Mouse (Mus musculus): Measurements from ENCODE around the gene Arhgdib. TPM values are rescaled to one million over a fixed set of nuclear protein-coding genes. Genes with fewer than 3 reads are reported as not detected.

Gene Arhgdib
- total and polyA plus RNA-seq, 2 experiments from 2014 or later: 8.3 to 16.1 TPM

GRCm38 (mm10) chr6:136898222-136898621 lies 43.5 kb downstream of the Arhgdib start:
- Histone ChIP-seq H3K4me1 (ENCODE audit: insufficient read depth, low read length) (no peaks in the 10 kb centered on the region), H3K27me3 (ENCODE audit: insufficient read depth, low read length) (no peaks in the 10 kb centered on the region), H3K4me2 (ENCODE audit: low read depth, low read length, poor library complexity, severe bottlenecking) (no peak overlapping the region), H3K4me3 (ENCODE audit: low read depth, low read length) (no peak overlapping the region), H3K9me3 (ENCODE audit: low read length) (no peaks in the 10 kb centered on the region), H3K27ac (ENCODE audit: low read depth, low read length) (no peak overlapping the region), H3K9ac (replicated peaks; ENCODE audit: low read length, poor library complexity, severe bottlenecking) (no peak overlapping the region), H3K36me3 (ENCODE audit: insufficient read depth, low read length) (no peaks in the 10 kb centered on the region)
- ATAC-seq (ENCODE audit: low FRiP score): no peak
- no peak for TF ChIP-seq CTCF (IDR thresholded peaks at IDR 0.05)
- WGBS: 73% methylated on average over 4 of the region's 4 CpGs
- DNase-seq (ENCODE audit: low spot score): no peak

- H3K4me3 ChIP-seq (ENCODE audit: low read depth, low read length): no peak overlapping the region
- no peak overlapping the region for H3K27ac ChIP-seq (ENCODE audit: low read depth, low read length)
- H3K9ac ChIP-seq (replicated peaks; ENCODE audit: low read length, poor library complexity, severe bottlenecking): no peak overlapping the region
- no peaks in the 10 kb centered on the region for H3K36me3 ChIP-seq (ENCODE audit: insufficient read depth, low read length)
- 83% methylated on average over 4 of the region's 4 CpGs for WGBS
- TF ChIP-seq CTCF (IDR thresholded peaks at IDR 0.05): no peak
- no peaks in the 10 kb centered on the region for H3K27me3 ChIP-seq (ENCODE audit: insufficient read depth, low read length)
- ATAC-seq (ENCODE audit: low FRiP score): no peak
- DNase-seq (ENCODE audit: low spot score): no peak
- no peaks in the 10 kb centered on the region for H3K9me3 ChIP-seq (ENCODE audit: low read length)
- H3K4me1 ChIP-seq (ENCODE audit: insufficient read depth, low read length): no peaks in the 10 kb centered on the region
- H3K4me2 ChIP-seq (ENCODE audit: low read depth, low read length, poor library complexity, severe bottlenecking): no peak overlapping the region
Measured at GRCm38 (mm10) chr6:136897789-136898188, 43.9 kb downstream of the Arhgdib start.

DNA sequence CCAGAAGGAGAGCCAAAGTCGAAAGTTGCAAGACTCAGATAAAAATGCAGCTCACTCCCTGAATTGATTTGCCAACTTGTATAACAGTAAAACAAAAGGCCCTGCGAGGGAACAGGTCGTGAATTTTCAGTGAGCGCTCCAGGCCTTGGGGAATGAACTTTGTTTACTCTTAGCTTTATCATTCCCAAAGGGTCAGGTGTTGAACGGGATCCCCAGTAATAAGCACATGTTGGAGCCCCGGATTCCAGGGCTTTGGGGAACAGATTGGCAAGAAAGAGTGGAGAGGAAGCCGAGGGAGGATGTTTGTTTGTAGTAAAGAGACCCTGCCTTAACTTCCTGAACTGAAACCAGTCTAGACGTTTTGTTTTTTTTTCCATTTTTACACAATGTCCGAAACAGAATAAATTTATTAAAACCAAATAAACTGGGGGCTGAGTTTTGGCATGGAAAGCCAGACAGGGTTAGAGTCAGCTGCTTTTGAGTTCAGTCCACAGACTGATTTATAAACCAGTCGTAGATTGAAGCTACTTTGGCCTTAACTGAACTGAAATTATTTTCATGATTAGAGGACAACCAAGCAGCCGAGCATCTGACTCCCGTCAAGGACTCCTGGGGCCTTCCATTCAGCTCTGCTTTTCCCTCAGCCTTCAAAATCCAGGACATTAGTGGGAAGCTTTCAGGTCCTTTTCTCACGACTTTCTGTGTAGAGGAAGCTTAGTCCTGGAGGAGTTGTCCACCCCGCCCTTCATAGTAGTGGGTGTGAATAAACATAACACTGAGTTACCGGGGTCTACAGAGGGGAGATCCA lies 47.0 kb downstream of the Arhgdib start:
- H3K4me2 ChIP-seq (ENCODE audit: low read depth, low read length, poor library complexity, severe bottlenecking): no peak overlapping the region
- H3K4me3 ChIP-seq (ENCODE audit: low read depth, low read length): no peak overlapping the region
- H3K27ac ChIP-seq (ENCODE audit: low read depth, low read length): no peak overlapping the region
- no peak for ATAC-seq (ENCODE audit: low FRiP score)
- TF ChIP-seq CTCF (IDR thresholded peaks at IDR 0.05): no peak
- no peaks in the 10 kb centered on the region for H3K27me3 ChIP-seq (ENCODE audit: insufficient read depth, low read length)
- no peaks in the 10 kb centered on the region for H3K4me1 ChIP-seq (ENCODE audit: insufficient read depth, low read length)
- no peak for DNase-seq (ENCODE audit: low spot score)
- no peaks in the 10 kb centered on the region for H3K9me3 ChIP-seq (ENCODE audit: low read length)
- 62% methylated on average over 15 of the region's 15 CpGs for WGBS
- no peak overlapping the region for H3K9ac ChIP-seq (replicated peaks; ENCODE audit: low read length, poor library complexity, severe bottlenecking)
- no peaks in the 10 kb centered on the region for H3K36me3 ChIP-seq (ENCODE audit: insufficient read depth, low read length)

DNA sequence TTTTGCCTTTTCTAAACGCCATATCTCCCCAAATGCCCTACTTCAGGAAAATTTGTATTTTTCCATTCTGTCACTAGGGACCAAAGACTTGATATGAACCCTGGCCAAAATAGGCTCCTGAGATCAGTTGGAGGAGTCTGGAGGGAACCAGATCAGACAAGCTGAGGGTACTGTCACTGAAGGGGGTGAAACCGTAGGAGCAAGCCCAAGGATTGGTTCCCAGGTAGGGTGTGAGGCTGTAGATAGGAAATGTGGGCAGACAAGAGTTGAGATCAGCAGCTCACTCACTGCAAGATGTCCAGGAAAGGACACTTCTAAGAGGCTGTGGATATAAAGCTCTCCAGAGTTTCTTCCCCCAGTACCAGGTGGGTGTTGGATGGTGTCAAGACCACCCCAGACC lies 49.7 kb downstream of the Arhgdib start:
- no peak for ATAC-seq (ENCODE audit: low FRiP score)
- Histone ChIP-seq H3K36me3 (ENCODE audit: insufficient read depth, low read length) (no peaks in the 10 kb centered on the region), H3K9me3 (ENCODE audit: low read length) (no peaks in the 10 kb centered on the region), H3K9ac (replicated peaks; ENCODE audit: low read length, poor library complexity, severe bottlenecking) (no peak overlapping the region), H3K27ac (ENCODE audit: low read depth, low read length) (no peak overlapping the region), H3K4me3 (ENCODE audit: low read depth, low read length) (no peak overlapping the region), H3K4me1 (ENCODE audit: insufficient read depth, low read length) (no peaks in the 10 kb centered on the region), H3K27me3 (ENCODE audit: insufficient read depth, low read length) (no peaks in the 10 kb centered on the region), H3K4me2 (ENCODE audit: low read depth, low read length, poor library complexity, severe bottlenecking) (no peak overlapping the region)
- 88% methylated on average over 2 of the region's 2 CpGs for WGBS
- no peak for DNase-seq (ENCODE audit: low spot score)
- no peak for TF ChIP-seq CTCF (IDR thresholded peaks at IDR 0.05)

DNA sequence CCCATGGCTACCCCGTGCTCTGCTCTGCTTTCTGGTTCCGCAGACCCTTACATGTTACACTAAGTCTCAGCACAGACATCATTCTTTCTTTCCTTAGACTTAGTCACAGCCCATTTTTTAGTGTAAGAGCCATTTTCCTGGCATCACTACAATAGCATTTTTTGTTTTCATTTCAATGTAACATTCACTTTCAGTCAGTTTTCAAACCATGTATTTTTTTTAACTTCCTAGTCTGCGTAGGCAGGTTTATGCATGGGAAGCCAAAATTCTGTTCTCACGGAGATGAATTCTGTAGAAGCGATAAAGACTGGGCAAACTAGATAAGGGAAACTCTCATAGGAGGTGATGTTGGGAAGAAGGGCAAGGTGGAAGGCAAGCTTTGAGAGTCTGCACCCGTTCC lies 52.1 kb downstream of the Arhgdib start:
- no peak for DNase-seq (ENCODE audit: low spot score)
- Histone ChIP-seq H3K9me3 (ENCODE audit: low read length) (no peaks in the 10 kb centered on the region), H3K27ac (ENCODE audit: low read depth, low read length) (no peak overlapping the region), H3K4me2 (ENCODE audit: low read depth, low read length, poor library complexity, severe bottlenecking) (no peak overlapping the region), H3K36me3 (ENCODE audit: insufficient read depth, low read length) (no peaks in the 10 kb centered on the region), H3K4me3 (ENCODE audit: low read depth, low read length) (no peak overlapping the region), H3K27me3 (ENCODE audit: insufficient read depth, low read length) (no peaks in the 10 kb centered on the region), H3K9ac (replicated peaks; ENCODE audit: low read length, poor library complexity, severe bottlenecking) (no peak overlapping the region), H3K4me1 (ENCODE audit: insufficient read depth, low read length) (no peaks in the 10 kb centered on the region)
- 95% methylated on average over 6 of the region's 6 CpGs for WGBS
- no peak for TF ChIP-seq CTCF (IDR thresholded peaks at IDR 0.05)
- ATAC-seq (ENCODE audit: low FRiP score): no peak

GRCm38 (mm10) chr6:136889067-136889466 lies 52.6 kb downstream of the Arhgdib start:
- no peak overlapping the region for H3K4me3 ChIP-seq (ENCODE audit: low read depth, low read length)
- no peak overlapping the region for H3K27ac ChIP-seq (ENCODE audit: low read depth, low read length)
- ATAC-seq (ENCODE audit: low FRiP score) (no peak), DNase-seq (ENCODE audit: low spot score) (no peak)
- no peak for TF ChIP-seq CTCF (IDR thresholded peaks at IDR 0.05)
- H3K9me3 ChIP-seq (ENCODE audit: low read length): no peaks in the 10 kb centered on the region
- no peaks in the 10 kb centered on the region for H3K27me3 ChIP-seq (ENCODE audit: insufficient read depth, low read length)
- WGBS: 87% methylated on average over 6 of the region's 6 CpGs
- H3K9ac ChIP-seq (replicated peaks; ENCODE audit: low read length, poor library complexity, severe bottlenecking): no peak overlapping the region
- no peaks in the 10 kb centered on the region for H3K36me3 ChIP-seq (ENCODE audit: insufficient read depth, low read length)
- no peaks in the 10 kb centered on the region for H3K4me1 ChIP-seq (ENCODE audit: insufficient read depth, low read length)
- no peak overlapping the region for H3K4me2 ChIP-seq (ENCODE audit: low read depth, low read length, poor library complexity, severe bottlenecking)

Data from midbrain, postnatal 0 days (tissue).